Mouse (Mus musculus): ENCODE measurements at regions not wholly inside any gene's neighbourhood (a gene's known extent, or its start where the extent isn't known, plus 50 kb on each side); places are given as distances from the start of the nearest gene placed in this dataset.
A peak's percentile ranks its signal among the peaks of the same experiment; 100 is the strongest.
"Not testable (repeated sequence)": the region's sequence is repeated elsewhere in the genome, so short reads cannot be mapped to it uniquely, and the experiment has no call there.

GRCm38 (mm10) chr6:19855476-19855875 is 989.4 kb downstream of the Ankrd7 start:
- DNase-seq (ENCODE audit: low read depth, low spot score): not testable (repeated sequence)

- DNase-seq (ENCODE audit: low read depth, low spot score): no peak
Measured at GRCm38 (mm10) chr6:19864101-19864500, 998.0 kb downstream of the Ankrd7 start.

- DNase-seq (ENCODE audit: low read depth, low spot score): peak; percentile 78
Measured at GRCm38 (mm10) chr6:19869697-19870096, 1003.6 kb downstream of the Ankrd7 start.

GRCm38 (mm10) chr6:19911181-19911580 is 1045.1 kb downstream of the Ankrd7 start:
- DNase-seq (ENCODE audit: low read depth, low spot score): peak; percentile 82

- DNase-seq (ENCODE audit: low read depth, low spot score): not testable (repeated sequence)
Measured at GRCm38 (mm10) chr6:19941784-19942183, 1075.7 kb downstream of the Ankrd7 start.

- DNase-seq (ENCODE audit: low read depth, low spot score): peak; percentile 95
Measured at GRCm38 (mm10) chr6:19944334-19944733, 1078.2 kb downstream of the Ankrd7 start.

DNA sequence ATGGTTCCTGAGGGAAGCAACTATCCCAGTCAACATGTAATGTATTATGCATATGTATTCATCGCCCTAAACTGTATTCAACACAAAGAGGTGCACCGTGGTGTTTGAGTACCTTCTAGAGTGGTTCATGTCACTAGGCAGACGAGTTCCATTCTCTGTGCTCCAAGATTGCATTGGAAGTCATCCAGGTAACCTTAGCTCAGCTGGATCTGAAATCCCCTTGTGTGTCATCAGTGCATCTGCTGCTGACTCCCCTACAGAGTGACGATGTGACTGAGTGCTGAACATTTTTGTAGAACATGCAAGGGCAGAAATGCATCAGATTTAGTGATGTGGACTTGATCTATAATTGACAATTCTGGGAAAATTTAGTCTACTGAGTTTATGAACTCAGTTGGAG is 1079.6 kb downstream of the Ankrd7 start:
- DNase-seq (ENCODE audit: low read depth, low spot score): peak; percentile 35

DNA sequence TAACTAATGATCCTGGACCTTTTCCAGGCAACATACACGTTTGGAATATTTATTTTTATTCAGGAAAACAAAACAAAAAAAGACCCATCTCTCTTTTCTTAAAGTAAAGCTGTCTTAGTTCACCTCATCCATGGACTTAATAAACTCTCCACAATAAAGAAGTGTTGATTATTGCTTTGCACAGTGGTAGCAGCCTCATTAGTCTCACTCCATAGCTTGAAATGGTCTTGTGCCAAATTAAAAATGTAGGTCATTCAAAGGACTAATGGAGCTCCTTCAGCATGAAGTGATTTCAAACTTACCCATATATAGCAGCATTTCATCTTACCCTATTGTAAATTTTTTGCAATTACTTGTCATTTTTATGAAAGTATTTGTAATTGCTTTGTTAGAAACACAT is 1109.8 kb downstream of the Ankrd7 start:
- peak; percentile 31 for DNase-seq (ENCODE audit: low read depth, low spot score)

DNA sequence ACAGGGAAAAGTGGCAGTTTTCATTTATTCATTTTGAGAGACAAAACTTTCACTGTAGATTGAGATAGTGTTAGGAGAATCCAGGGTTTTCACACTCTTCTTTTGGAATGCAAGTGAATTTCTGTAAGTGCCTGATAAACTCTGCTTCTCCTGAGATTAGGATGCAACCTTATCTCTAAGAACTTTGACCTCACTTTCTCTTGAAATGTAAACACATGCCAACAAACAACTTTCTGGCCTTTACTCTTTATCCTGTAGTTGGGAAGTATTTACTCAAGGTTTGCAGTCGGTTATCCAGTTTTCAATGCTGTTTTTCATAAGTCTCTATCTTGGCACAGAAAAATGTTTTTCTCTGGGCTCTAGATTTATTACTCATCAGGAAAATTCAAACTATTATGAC is 1125.7 kb downstream of the Ankrd7 start:
- DNase-seq (ENCODE audit: low read depth, low spot score): no peak

- no peak for DNase-seq (ENCODE audit: low read depth, low spot score)
Measured at GRCm38 (mm10) chr6:20028466-20028865, 1162.3 kb downstream of the Ankrd7 start.

DNA sequence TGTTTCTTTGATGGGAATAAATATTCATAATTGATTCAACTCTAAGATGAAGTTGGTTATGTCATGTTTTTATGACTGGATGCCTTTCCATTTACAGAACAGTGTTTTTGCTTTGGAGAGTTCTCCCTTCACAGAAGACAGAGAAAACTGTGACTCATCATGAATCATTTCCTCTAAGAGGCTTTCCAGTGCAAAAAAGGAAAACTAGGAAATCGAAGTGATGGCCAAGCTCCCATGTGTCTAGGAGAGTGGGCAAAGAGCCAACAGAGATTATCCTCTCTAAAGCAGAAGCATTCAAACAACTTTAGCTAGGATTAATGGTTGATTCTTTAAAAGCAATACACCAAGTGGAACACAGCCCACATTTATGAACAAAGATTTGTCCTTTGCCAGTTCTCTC is 1171.7 kb downstream of the Ankrd7 start:
- DNase-seq (ENCODE audit: low read depth, low spot score): peak; percentile 94

DNA sequence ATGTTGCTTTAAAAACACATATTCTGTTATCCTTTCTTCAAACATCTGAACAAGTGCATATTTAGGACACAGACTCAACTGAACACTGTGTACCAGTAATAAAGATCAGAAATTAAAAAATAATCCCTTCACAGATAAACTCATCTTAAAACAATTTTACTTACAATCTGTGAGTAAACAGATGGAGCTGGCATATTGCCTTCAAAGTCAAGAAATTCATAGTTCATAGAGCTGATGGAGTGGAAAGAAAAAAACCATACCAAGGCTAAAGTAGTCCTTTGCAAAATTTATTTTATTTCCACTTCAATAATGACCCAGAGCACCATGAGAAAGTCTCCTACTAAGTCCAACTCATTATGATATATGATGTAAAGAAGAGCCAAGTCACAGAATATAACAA is 1136.6 kb upstream of the Kcnd2 start:
- DNase-seq (ENCODE audit: low read depth, low spot score): peak; percentile 75

DNA sequence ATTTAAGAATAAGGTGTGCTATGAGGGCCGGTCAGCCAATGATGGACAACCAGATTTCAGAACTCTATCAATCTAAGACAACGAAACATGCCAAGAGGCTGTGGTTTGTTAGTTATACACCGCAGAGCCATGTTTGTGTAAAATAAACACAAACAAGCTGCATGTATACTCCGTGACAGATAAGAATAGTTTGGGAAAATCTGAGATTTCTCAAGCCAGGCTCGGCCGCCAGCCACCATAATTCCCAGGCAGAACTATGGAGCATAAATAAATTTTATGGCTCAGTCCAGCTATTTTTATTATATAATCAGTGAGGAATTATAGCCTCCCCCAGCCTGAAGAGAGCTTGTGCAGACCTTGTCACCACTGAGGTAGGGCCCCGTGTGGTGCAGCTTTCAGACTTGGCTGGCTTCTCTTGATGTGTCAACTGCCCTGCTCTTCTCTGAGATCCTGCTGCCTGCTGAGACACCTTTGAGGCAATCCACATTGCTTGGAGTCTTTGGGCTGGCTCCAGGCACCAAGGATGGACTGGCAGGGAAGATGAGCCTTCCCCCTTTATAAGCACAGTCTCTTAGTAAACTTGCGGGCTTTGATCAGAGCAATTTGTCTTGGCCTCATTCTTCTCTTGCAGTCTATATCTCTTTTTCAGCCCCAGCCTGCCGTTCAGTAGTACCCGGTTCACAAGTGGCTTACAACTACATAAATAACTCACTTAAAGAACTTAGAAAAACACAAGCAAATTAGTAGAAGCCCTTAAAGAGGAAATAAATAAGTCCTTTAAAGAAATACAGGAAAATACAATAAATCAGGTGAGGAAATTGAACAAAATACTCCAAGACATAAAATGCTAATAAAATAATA is 1123.0 kb upstream of the Kcnd2 start:
- DNase-seq (ENCODE audit: low read depth, low spot score): peak; percentile 88

- DNase-seq (ENCODE audit: low read depth, low spot score): peak; percentile 72
Measured at GRCm38 (mm10) chr6:20133991-20134390, 1081.3 kb upstream of the Kcnd2 start.

GRCm38 (mm10) chr6:20137546-20137945 is 1077.8 kb upstream of the Kcnd2 start:
- peak; percentile 90 for DNase-seq (ENCODE audit: low read depth, low spot score)

Data from brain, adult 2 months (tissue).